Mouse (Mus musculus): ENCODE results near the gene Mettl8.

Mettl8 gene

GRCm38 (mm10) chr2:70922814-70923213, 132.6 kb downstream of the Mettl8 start:
- DNase-seq = no peak

DNA sequence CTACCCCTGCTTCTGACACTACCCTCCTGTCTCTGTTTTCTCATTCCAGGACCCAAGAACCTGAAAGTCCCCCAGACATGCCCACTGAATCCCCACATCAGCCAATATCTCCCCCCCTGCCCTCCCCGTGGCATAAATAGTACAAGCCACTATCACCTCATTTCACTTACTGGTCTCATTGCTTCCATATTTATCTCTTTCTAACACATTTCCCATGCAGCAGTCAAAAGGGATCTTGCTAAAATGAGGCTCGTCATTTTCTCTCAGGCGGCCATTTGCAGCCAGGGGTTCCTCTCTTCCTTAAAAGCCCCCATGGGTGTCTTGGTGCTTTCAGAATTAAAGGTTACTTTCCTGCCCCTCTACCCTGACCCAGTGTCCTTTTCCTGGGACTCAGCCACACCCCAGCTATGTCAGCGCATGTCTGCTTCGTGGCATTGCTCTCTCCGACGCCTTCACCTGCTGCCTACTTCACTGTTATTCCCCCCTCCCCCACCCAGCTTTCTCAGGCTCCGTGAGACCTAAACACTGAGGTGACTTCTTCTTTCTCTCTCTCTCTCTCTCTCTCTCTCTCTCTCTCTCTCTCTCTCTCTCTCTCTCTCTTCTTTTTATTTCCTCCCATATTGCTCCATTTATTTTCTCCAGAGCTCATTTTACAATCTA, 134.3 kb downstream of the Mettl8 start:
- DNase-seq = no peak

GRCm38 (mm10) chr2:70919913-70920522, 135.4 kb downstream of the Mettl8 start:
- DNase-seq = no peak

DNA sequence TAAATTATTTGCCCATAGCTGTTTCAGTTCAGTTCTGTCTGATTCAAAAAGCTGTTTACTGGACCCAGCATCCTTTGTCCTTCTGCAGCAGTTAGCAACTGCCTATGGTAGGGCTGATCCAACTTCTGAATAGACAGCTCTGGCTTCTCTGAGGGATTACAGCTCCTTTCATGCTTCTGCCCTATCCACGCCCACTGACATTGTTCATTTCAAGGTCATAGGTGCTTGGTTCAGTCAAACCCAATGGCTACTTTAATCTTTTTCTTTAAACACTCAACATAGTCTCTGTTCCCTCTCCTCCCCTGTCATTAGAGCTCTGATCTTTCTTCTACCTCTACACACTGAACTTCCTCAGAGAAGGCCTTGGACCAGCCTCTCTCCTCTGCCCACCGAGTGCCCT, 136.9 kb downstream of the Mettl8 start:
- no peak for DNase-seq

Data from right cerebral cortex, adult 18-20 months (tissue).